Mouse (Mus musculus) olfactory bulb, adult 2 months (tissue): ENCODE data around the gene Fem1b.

Experiments
- CTCF ChIP-seq: fragments of 200-500 bp; IDR thresholded peaks from 2 replicates; pipeline ENCODE4 v1.5.1; 2012; ENCODE audit warnings: low read depth, mild to moderate bottlenecking, low read length, moderate library complexity; ENCODE audit not compliant: insufficient read depth
- POLR2A ChIP-seq: fragments of 200-500 bp; IDR thresholded peaks from 2 replicates; pipeline ENCODE4 v1.6.1; 2012; ENCODE audit warnings: mild to moderate bottlenecking, low read depth, low read length, moderate library complexity; ENCODE audit not compliant: insufficient read depth

DNA sequence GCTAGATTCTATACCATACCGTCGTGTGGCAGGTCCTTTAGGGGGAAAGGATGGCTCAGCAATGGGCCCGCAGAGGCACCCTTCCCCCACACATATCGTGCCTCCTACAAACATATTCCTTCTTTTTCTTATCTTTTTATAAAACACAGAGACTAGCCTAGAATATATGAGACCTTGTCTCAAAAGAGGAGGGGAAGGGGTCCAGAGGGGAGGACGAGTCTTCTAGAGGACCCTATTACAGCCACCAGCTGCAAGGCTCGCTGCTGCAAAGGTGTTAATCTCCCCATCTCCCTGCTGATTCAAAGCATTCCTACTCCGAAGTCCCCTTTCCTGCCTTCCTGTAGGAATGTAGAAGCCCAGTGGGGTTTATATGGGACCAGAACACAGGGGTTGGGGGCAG is 14.7 kb upstream of the Fem1b start:
- TF ChIP-seq CTCF (no peak), POLR2A (no peak)
